8 mouse cellular contexts compared by ENCODE assay signal in the genomic region with DNA sequence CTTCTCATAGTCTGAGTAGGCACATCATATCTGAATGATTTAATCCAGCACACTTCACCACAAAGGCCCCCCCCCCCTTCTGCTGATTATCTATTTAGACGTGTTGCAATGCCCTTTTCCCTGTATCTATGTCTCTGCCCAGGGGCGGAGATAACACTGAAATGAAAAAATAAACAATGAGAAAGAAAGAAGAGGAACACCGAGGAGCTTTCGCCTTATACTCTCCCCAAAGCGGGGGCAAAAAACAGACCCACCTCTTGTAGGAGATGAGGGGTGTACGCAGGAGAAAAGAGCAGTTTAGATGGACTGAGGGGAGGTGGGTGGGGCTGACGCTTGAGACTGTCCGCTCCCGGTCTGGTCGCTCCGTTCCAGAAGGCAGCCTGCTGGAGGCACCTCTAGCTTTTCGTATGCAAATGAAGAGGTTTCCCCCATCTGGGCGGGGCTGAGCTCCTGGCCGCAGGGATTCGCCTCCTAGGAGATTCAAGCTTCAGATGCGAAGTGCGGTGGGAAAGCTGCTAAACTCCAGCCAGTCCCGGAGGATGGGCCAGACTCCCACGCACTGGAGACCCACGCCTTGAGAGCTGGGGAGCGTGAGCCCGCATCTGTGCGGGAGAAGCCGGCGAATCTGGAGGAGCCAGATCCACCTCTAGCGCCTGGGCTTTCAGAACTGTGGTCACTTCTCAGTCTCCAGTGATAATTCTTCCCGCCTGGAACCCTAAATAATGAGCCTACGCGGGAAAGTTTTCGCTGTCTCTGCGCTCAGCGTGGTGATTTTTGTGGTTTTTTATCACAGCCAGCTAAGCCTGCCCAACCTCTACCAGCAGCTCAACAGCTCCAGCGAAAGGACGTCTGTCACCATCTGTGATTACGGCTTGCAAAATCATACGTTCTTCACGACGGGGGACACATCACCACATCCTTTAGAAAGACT. TPM values are rescaled to one million over a fixed set of nuclear protein-coding genes. Genes with fewer than 3 reads are reported as not detected.
DNase-seq lines count a peak whose midpoint lies in the region; ATAC-seq lines count a peak whose summit lies in the region.

No protein-coding gene starts in this region.

- H3K36me3 ChIP-seq in intestine, embryonic 14.5 days (ENCODE audit: control insufficient read depth, insufficient read depth, low read length): no peaks in the 10 kb centered on the region
- no peaks in the 10 kb centered on the region for H3K36me3 ChIP-seq in limb, embryonic 12.5 days
- no peaks in the 10 kb centered on the region for H3K36me3 ChIP-seq in midbrain, embryonic 12.5 days

- peak; percentile 57 for DNase-seq in ovary, adult 18-20 months (ENCODE audit: low spot score)
- no peak for DNase-seq in ovary, postnatal 14 days (ENCODE audit: low spot score)
- peak; percentile 25 for DNase-seq in gastrocnemius, postnatal 25 days
- DNase-seq in intestine, embryonic 14.5 days (ENCODE audit: low spot score): peak; percentile 82
- peak; percentile 27 to 66 for DNase-seq in spleen, postnatal 4 days (ENCODE audit: low spot score in 2 of 2)

- no peaks in the 10 kb centered on the region for H3K27me3 ChIP-seq in intestine, embryonic 14.5 days (replicated peaks; ENCODE audit: control insufficient read depth, insufficient read depth, low read length)
- peaks cover 42% of the 10 kb centered on the region for H3K27me3 ChIP-seq in limb, embryonic 12.5 days
- peaks cover 13% of the 10 kb centered on the region for H3K27me3 ChIP-seq in midbrain, embryonic 12.5 days

- H3K4me2 ChIP-seq in intestine, embryonic 14.5 days (ENCODE audit: low read length): peak overlapping the region; percentile 84
- H3K4me2 ChIP-seq in limb, embryonic 12.5 days: peak overlapping the region; percentile 91
- peak overlapping the region; percentile 92 for H3K4me2 ChIP-seq in midbrain, embryonic 12.5 days (replicated peaks)

- H3K4me3 ChIP-seq in intestine, embryonic 14.5 days (ENCODE audit: low read depth, low read length): peak overlapping the region; percentile 43
- peak overlapping the region; percentile 46 for H3K4me3 ChIP-seq in limb, embryonic 12.5 days (replicated peaks)
- H3K4me3 ChIP-seq in midbrain, embryonic 12.5 days: peak overlapping the region; percentile 52

- 1% methylated on average over 38 of the region's 38 CpGs for WGBS in intestine, embryonic 14.5 days
- WGBS in limb, embryonic 12.5 days: under 1% methylated on average over 38 of the region's 38 CpGs
- WGBS in midbrain, embryonic 12.5 days: under 1% methylated on average over 38 of the region's 38 CpGs

- peak overlapping the region; percentile 47 for H3K9ac ChIP-seq in intestine, embryonic 14.5 days (ENCODE audit: low read length)
- H3K9ac ChIP-seq in limb, embryonic 12.5 days (replicated peaks): peak overlapping the region; percentile 46
- H3K9ac ChIP-seq in midbrain, embryonic 12.5 days (replicated peaks): peak overlapping the region; percentile 49

- H3K4me1 ChIP-seq in intestine, embryonic 14.5 days (replicated peaks; ENCODE audit: control insufficient read depth, insufficient read depth, low read length): peaks cover 20% of the 10 kb centered on the region
- H3K4me1 ChIP-seq in limb, embryonic 12.5 days (replicated peaks): peaks cover 28% of the 10 kb centered on the region
- peaks cover 18% of the 10 kb centered on the region for H3K4me1 ChIP-seq in midbrain, embryonic 12.5 days

- H3K27ac ChIP-seq in intestine, embryonic 14.5 days (ENCODE audit: low read depth): no peak overlapping the region
- no peak overlapping the region for H3K27ac ChIP-seq in limb, embryonic 12.5 days
- no peak overlapping the region; the same call in 1 of the 2 replicates for H3K27ac ChIP-seq in midbrain, embryonic 12.5 days (replicated peaks)

- no peaks in the 10 kb centered on the region for H3K9me3 ChIP-seq in intestine, embryonic 14.5 days (ENCODE audit: control insufficient read depth, low read length)
- H3K9me3 ChIP-seq in limb, embryonic 12.5 days: no peaks in the 10 kb centered on the region
- H3K9me3 ChIP-seq in midbrain, embryonic 12.5 days: no peaks in the 10 kb centered on the region

- peak; percentile 26 for ATAC-seq in common myeloid progenitor, adult 5-6 weeks (replicated peaks; ENCODE audit: low read depth, poor library complexity, severe bottlenecking)
- ATAC-seq in intestine, embryonic 14.5 days (replicated peaks; ENCODE audit: low FRiP score, low TSS enrichment, low read depth): peak; percentile 48; the same call in 1 of the 2 replicates
- ATAC-seq in limb, embryonic 12.5 days (ENCODE audit: insufficient number of reproducible peaks, insufficient read depth, low FRiP score, low TSS enrichment, low read depth): 0 out of 2 replicates have a peak, but pooled peaks have one; percentile 58
- ATAC-seq in midbrain, embryonic 12.5 days (ENCODE audit: low FRiP score, low read depth): peak; percentile 92

RNA-seq across cellular contexts. Expression of gene Gcnt2, which starts 57.9 kb away (rescaled TPM):
- total RNA-seq in common myeloid progenitor, adult 5-6 weeks (2017): 42.3 and 55.9 TPM in 2 replicates
- 1 to 10 TPM; 4.9 to 5.3 TPM for total RNA-seq in gastrocnemius, postnatal 25 days (2021)
- polyA plus RNA-seq in intestine, embryonic 14.5 days (2014; fragmentation: Nextera tagmentation; extraction: Ambion mirVana): 11.2 and 11.4 TPM in 2 replicates
- polyA plus RNA-seq in limb, embryonic 12.5 days (2016; fragmentation: Nextera tagmentation; extraction: Ambion mirVana): 2.1 and 2.2 TPM in 2 replicates
- polyA plus RNA-seq in midbrain, embryonic 12.5 days (2016; fragmentation: Nextera tagmentation; extraction: Ambion mirVana): 3.2 and 3.4 TPM in 2 replicates

Comparison
In these comparisons a context has a peak if more than half of its experiments do, and no peak if none do; other contexts are left out.
1. ATAC-seq: peak in every context shown above with its lines; median percentile 92 in midbrain, embryonic 12.5 days; 58 in limb, embryonic 12.5 days; 48 in intestine, embryonic 14.5 days; 26 in common myeloid progenitor, adult 5-6 weeks.